17 mouse cellular contexts compared by ENCODE assay signal in genomic region chr3:95953023-95953422, GRCm38 (mm10). TPM values are rescaled to one million over a fixed set of nuclear protein-coding genes. Genes with fewer than 3 reads are reported as not detected.
A peak's percentile ranks its signal among the peaks of the same experiment; 100 is the strongest.
DNase-seq lines count a peak whose midpoint lies in the region; ATAC-seq lines count a peak whose summit lies in the region.
"Had no signal": no experiment of that assay in that cellular context is flagged by ENCODE, and none has a peak within 500 bp of the region (broad histone marks: within the 10 kb centered on the region; RNA-seq: fewer than 3 reads in every experiment).

No protein-coding gene starts in this region.

- peak overlapping the region; percentile 78 for H3K27ac ChIP-seq in midbrain, embryonic 10.5 days (replicated peaks)
- H3K27ac ChIP-seq in midbrain, embryonic 16.5 days (ENCODE audit: low read length) = no peak overlapping the region
- H3K27ac ChIP-seq in hindbrain, embryonic 11.5 days (ENCODE audit: low read depth, low read length) = peak overlapping the region; percentile 76
- H3K27ac ChIP-seq in midbrain, embryonic 14.5 days (replicated peaks; ENCODE audit: low read depth, low read length) = peak overlapping the region; percentile 74
- H3K27ac ChIP-seq: limb, embryonic 12.5 days; liver, embryonic 15.5 days had no signal

- H3K9me3 ChIP-seq in midbrain, embryonic 10.5 days (replicated peaks) = no peaks in the 10 kb centered on the region
- H3K9me3 ChIP-seq in midbrain, embryonic 16.5 days (replicated peaks; ENCODE audit: control insufficient read depth, low read length, poor library complexity, severe bottlenecking) = no peaks in the 10 kb centered on the region
- no peaks in the 10 kb centered on the region for H3K9me3 ChIP-seq in hindbrain, embryonic 11.5 days (ENCODE audit: control insufficient read depth, low read length)
- no peaks in the 10 kb centered on the region for H3K9me3 ChIP-seq in midbrain, embryonic 14.5 days (ENCODE audit: control insufficient read depth, low read length)
- H3K9me3 ChIP-seq: heart, embryonic 12.5 days; limb, embryonic 12.5 days; liver, embryonic 15.5 days had no signal

- H3K27me3 ChIP-seq in midbrain, embryonic 10.5 days (ENCODE audit: low read depth, poor library complexity, severe bottlenecking) = no peaks in the 10 kb centered on the region
- no peaks in the 10 kb centered on the region for H3K27me3 ChIP-seq in midbrain, embryonic 16.5 days (ENCODE audit: control insufficient read depth, insufficient read depth, low read depth, low read length)
- H3K27me3 ChIP-seq in hindbrain, embryonic 11.5 days (ENCODE audit: control insufficient read depth, insufficient read depth, low read length) = no peaks in the 10 kb centered on the region
- H3K27me3 ChIP-seq in midbrain, embryonic 14.5 days (ENCODE audit: control insufficient read depth, insufficient read depth, low read length) = no peaks in the 10 kb centered on the region
- H3K27me3 ChIP-seq: CH12.LX; heart, embryonic 12.5 days; limb, embryonic 12.5 days; liver, embryonic 15.5 days had no signal

- peak overlapping the region; percentile 14; the same call in 1 of the 2 replicates for H3K4me3 ChIP-seq in midbrain, embryonic 10.5 days
- H3K4me3 ChIP-seq in midbrain, embryonic 16.5 days (ENCODE audit: low read depth, low read length) = no peak overlapping the region
- no peak overlapping the region for H3K4me3 ChIP-seq in hindbrain, embryonic 11.5 days (ENCODE audit: low read depth, low read length)
- no peak overlapping the region for H3K4me3 ChIP-seq in midbrain, embryonic 14.5 days (replicated peaks; ENCODE audit: low read depth, low read length)
- H3K4me3 ChIP-seq: heart, embryonic 12.5 days; limb, embryonic 12.5 days; liver, embryonic 15.5 days had no signal

- no peak overlapping the region for H3K9ac ChIP-seq in midbrain, embryonic 16.5 days (ENCODE audit: low read depth, low read length)
- peak overlapping the region; percentile 29; the same call in 1 of the 2 replicates for H3K9ac ChIP-seq in hindbrain, embryonic 11.5 days (ENCODE audit: low read depth, low read length)
- no peak overlapping the region for H3K9ac ChIP-seq in midbrain, embryonic 14.5 days (replicated peaks; ENCODE audit: low read length)
- H3K9ac ChIP-seq: heart, embryonic 12.5 days; limb, embryonic 12.5 days; liver, embryonic 15.5 days had no signal

- peaks cover 25% of the 10 kb centered on the region for H3K4me1 ChIP-seq in midbrain, embryonic 10.5 days
- peaks cover 7% of the 10 kb centered on the region for H3K4me1 ChIP-seq in midbrain, embryonic 16.5 days (ENCODE audit: control insufficient read depth, insufficient read depth, low read length)
- no peaks in the 10 kb centered on the region for H3K4me1 ChIP-seq in hindbrain, embryonic 11.5 days (replicated peaks; ENCODE audit: control insufficient read depth, insufficient read depth, low read length)
- H3K4me1 ChIP-seq in midbrain, embryonic 14.5 days (ENCODE audit: control insufficient read depth, insufficient read depth, low read length) = peaks cover 3% of the 10 kb centered on the region; the same call in 1 of the 2 replicates

- H3K36me3 ChIP-seq in midbrain, embryonic 10.5 days = peaks cover 11% of the 10 kb centered on the region
- no peaks in the 10 kb centered on the region for H3K36me3 ChIP-seq in midbrain, embryonic 16.5 days (ENCODE audit: control insufficient read depth, insufficient read depth, low read length)
- no peaks in the 10 kb centered on the region for H3K36me3 ChIP-seq in hindbrain, embryonic 11.5 days (ENCODE audit: control insufficient read depth, insufficient read depth, low read length)
- no peaks in the 10 kb centered on the region for H3K36me3 ChIP-seq in midbrain, embryonic 14.5 days (ENCODE audit: control insufficient read depth, insufficient read depth, low read length)

- DNase-seq in cerebellum, postnatal 10 days = peak; percentile 60 to 69
- DNase-seq in cerebellum, adult 9-11 months = no peak
- no peak for DNase-seq in midbrain, embryonic 10.5 days (ENCODE audit: low spot score)
- peak; percentile 58 for DNase-seq in hindbrain, embryonic 11.5 days (ENCODE audit: low spot score)
- DNase-seq in midbrain, embryonic 14.5 days = peak; percentile 54
- no peak for DNase-seq in adrenal gland, postnatal 10 days
- DNase-seq in urinary bladder, postnatal 10 days (ENCODE audit: low spot score) = no peak
- DNase-seq: cerebellum, adult 11-12 months; gastrocnemius, postnatal 10 days; kidney, adult 2 months; right cerebral cortex, postnatal 14 days had no signal

- no peak overlapping the region for H3K4me2 ChIP-seq in midbrain, embryonic 16.5 days (ENCODE audit: low read length)
- no peak overlapping the region for H3K4me2 ChIP-seq in hindbrain, embryonic 11.5 days (replicated peaks; ENCODE audit: low read depth, low read length)
- no peak overlapping the region for H3K4me2 ChIP-seq in midbrain, embryonic 14.5 days (ENCODE audit: low read length)
- H3K4me2 ChIP-seq: heart, embryonic 12.5 days; limb, embryonic 12.5 days; liver, embryonic 15.5 days had no signal

- ATAC-seq in midbrain, embryonic 16.5 days = no peak
- no peak for ATAC-seq in hindbrain, embryonic 11.5 days (ENCODE audit: low FRiP score)
- ATAC-seq in midbrain, embryonic 14.5 days (ENCODE audit: low FRiP score, low TSS enrichment) = no peak

RNA-seq across cellular contexts. Expression of gene Anp32e, which starts 24.0 kb away (rescaled TPM):
- polyA plus RNA-seq in midbrain, embryonic 10.5 days (2016; fragmentation: Nextera tagmentation; extraction: Ambion mirVana) = 366 and 378 TPM in 2 replicates
- polyA plus RNA-seq in midbrain, embryonic 16.5 days (2015; fragmentation: Nextera tagmentation; extraction: Ambion mirVana) = 110 and 131 TPM in 2 replicates
- 114 and 133 TPM in 2 replicates for polyA plus RNA-seq in hindbrain, embryonic 11.5 days (2014; fragmentation: Nextera tagmentation; extraction: Ambion mirVana)
- 45.4 and 50.1 TPM in 2 replicates for polyA plus RNA-seq in midbrain, embryonic 14.5 days (2014; fragmentation: Nextera tagmentation; extraction: Ambion mirVana)
- total RNA-seq in adrenal gland, postnatal 10 days (2021) = 100 to 1,000 TPM in 1 of 2 experiments, 10 to 100 TPM in 1; 89.8 to 110 TPM

RNA-seq across cellular contexts. Expression of gene Plekho1, which starts 42.8 kb away (rescaled TPM):
- polyA plus RNA-seq in midbrain, embryonic 10.5 days (2016; fragmentation: Nextera tagmentation; extraction: Ambion mirVana) = 66.8 and 69.0 TPM in 2 replicates
- 46.1 and 54.6 TPM in 2 replicates for polyA plus RNA-seq in midbrain, embryonic 16.5 days (2015; fragmentation: Nextera tagmentation; extraction: Ambion mirVana)
- 70.0 and 73.7 TPM in 2 replicates for polyA plus RNA-seq in hindbrain, embryonic 11.5 days (2014; fragmentation: Nextera tagmentation; extraction: Ambion mirVana)
- 63.5 and 70.6 TPM in 2 replicates for polyA plus RNA-seq in midbrain, embryonic 14.5 days (2014; fragmentation: Nextera tagmentation; extraction: Ambion mirVana)
- 10 to 100 TPM; 34.0 to 36.7 TPM for total RNA-seq in adrenal gland, postnatal 10 days (2021)

RNA-seq across cellular contexts. Expression of gene Car14, which starts 48.5 kb away (rescaled TPM):
- 67.7 and 93.9 TPM in 2 replicates for polyA plus RNA-seq in midbrain, embryonic 10.5 days (2016; fragmentation: Nextera tagmentation; extraction: Ambion mirVana)
- 7.6 and 9.2 TPM in 2 replicates for polyA plus RNA-seq in midbrain, embryonic 16.5 days (2015; fragmentation: Nextera tagmentation; extraction: Ambion mirVana)
- polyA plus RNA-seq in hindbrain, embryonic 11.5 days (2014; fragmentation: Nextera tagmentation; extraction: Ambion mirVana) = 26.5 and 27.8 TPM in 2 replicates
- polyA plus RNA-seq in midbrain, embryonic 14.5 days (2014; fragmentation: Nextera tagmentation; extraction: Ambion mirVana) = 2.1 and 8.6 TPM in 2 replicates
- total RNA-seq in adrenal gland, postnatal 10 days (2021) = 10 to 100 TPM; 13.6 to 18.5 TPM
- total RNA-seq: hematopoietic stem cell, adult 5-6 weeks had no signal

RNA-seq across cellular contexts. Expression of gene Aph1a, which starts 59.3 kb away (rescaled TPM):
- 31.1 and 37.4 TPM in 2 replicates for polyA plus RNA-seq in midbrain, embryonic 10.5 days (2016; fragmentation: Nextera tagmentation; extraction: Ambion mirVana)
- polyA plus RNA-seq in midbrain, embryonic 16.5 days (2015; fragmentation: Nextera tagmentation; extraction: Ambion mirVana) = 27.1 and 35.1 TPM in 2 replicates
- polyA plus RNA-seq in hindbrain, embryonic 11.5 days (2014; fragmentation: Nextera tagmentation; extraction: Ambion mirVana) = 28.5 and 34.0 TPM in 2 replicates
- 34.7 and 68.9 TPM in 2 replicates for polyA plus RNA-seq in midbrain, embryonic 14.5 days (2014; fragmentation: Nextera tagmentation; extraction: Ambion mirVana)
- 100 to 1,000 TPM; 167 to 171 TPM for total RNA-seq in adrenal gland, postnatal 10 days (2021)

Comparison
In these comparisons a context has a peak if more than half of its experiments do, and no peak if none do; other contexts are left out.
1. DNase-seq: peak in cerebellum, postnatal 10 days (2 of 2), hindbrain, embryonic 11.5 days (single experiment) and midbrain, embryonic 14.5 days (single experiment); none in cerebellum, adult 9-11 months (single experiment), midbrain, embryonic 10.5 days (single experiment), adrenal gland, postnatal 10 days (single experiment) and urinary bladder, postnatal 10 days (single experiment).